Mouse (Mus musculus): ENCODE data around the gene Abca3. TPM values are rescaled to one million over a fixed set of nuclear protein-coding genes. Genes with fewer than 3 reads are reported as not detected.

Abca3 gene
- total RNA-seq, 2 experiments from 2014 or later, result 79.2 to 79.9 TPM

Small RNA genes lying within 50 kb of the gene (microRNA-seq; reads per million reads assigned to microRNA genes)
- not detected for gene Gm24427

Other genes starting within 250 kb of the Abca3 start
- 100 to 1,000 TPM; 107 to 110 TPM for gene Pdpk1, start 201.0 kb upstream of the Abca3 start, total RNA-seq (2021)
- gene Amdhd2, start 188.2 kb upstream of the Abca3 start, total RNA-seq (2021), result 10 to 100 TPM; 29.1 to 29.5 TPM
- gene Atp6v0c, start 182.2 kb upstream of the Abca3 start, total RNA-seq (2021), result 1,000 to 10,000 TPM; 1,241 to 1,448 TPM
- gene Tbc1d24, start 146.4 kb upstream of the Abca3 start, total RNA-seq (2021), result 10 to 100 TPM; 64.4 to 65.5 TPM
- gene Ntn3, start 142.4 kb upstream of the Abca3 start, total RNA-seq (2021), result 10 to 100 TPM; 10.0 to 10.4 TPM
- gene Tedc2, start 131.1 kb upstream of the Abca3 start, total RNA-seq (2021), result 10 to 100 TPM in 1 of 2 experiments, 1 to 10 TPM in 1; 9.4 to 14.2 TPM
- gene Ccnf, start 100.5 kb upstream of the Abca3 start, total RNA-seq (2021), result 1 to 10 TPM; 4.9 to 5.4 TPM
- gene Abca17, start 882 bp upstream of the Abca3 start, total RNA-seq (2021), result 1 to 10 TPM in 1 of 2 experiments, under 1 TPM in 1; 0.72 to 1.1 TPM
- 100 to 1,000 TPM; 125 to 132 TPM for gene Rnps1, start 62.6 kb downstream of the Abca3 start, total RNA-seq (2021)
- gene Eci1, start 74.7 kb downstream of the Abca3 start, total RNA-seq (2021), result 10 to 100 TPM; 26.7 to 30.3 TPM
- gene Dnase1l2, start 91.2 kb downstream of the Abca3 start, total RNA-seq (2021), result 1 to 10 TPM; 3.2 to 7.2 TPM
- gene E4f1, start 118.4 kb downstream of the Abca3 start, total RNA-seq (2021), result 10 to 100 TPM; 26.2 to 40.9 TPM
- gene Pgp, start 118.4 kb downstream of the Abca3 start, total RNA-seq (2021), result 10 to 100 TPM; 60.4 to 75.1 TPM
- gene Bricd5, start 121.9 kb downstream of the Abca3 start, total RNA-seq (2021), result 1 to 10 TPM in 1 of 2 experiments, under 1 TPM in 1; 0.86 to 1.1 TPM
- 10 to 100 TPM; 35.1 to 35.8 TPM for gene Mlst8, start 127.1 kb downstream of the Abca3 start, total RNA-seq (2021)
- 100 to 1,000 TPM; 110 to 140 TPM for gene Caskin1, start 136.7 kb downstream of the Abca3 start, total RNA-seq (2021)
- gene Traf7, start 176.0 kb downstream of the Abca3 start, total RNA-seq (2021), result 10 to 100 TPM; 69.6 to 95.6 TPM
- 10 to 100 TPM; 51.0 to 51.3 TPM for gene Rab26, start 182.3 kb downstream of the Abca3 start, total RNA-seq (2021)
- gene Pkd1, start 197.9 kb downstream of the Abca3 start, total RNA-seq (2021), result 10 to 100 TPM; 62.7 to 85.4 TPM